Mouse (Mus musculus): ENCODE results near the gene 1700088E04Rik.

1700088E04Rik gene

DNA sequence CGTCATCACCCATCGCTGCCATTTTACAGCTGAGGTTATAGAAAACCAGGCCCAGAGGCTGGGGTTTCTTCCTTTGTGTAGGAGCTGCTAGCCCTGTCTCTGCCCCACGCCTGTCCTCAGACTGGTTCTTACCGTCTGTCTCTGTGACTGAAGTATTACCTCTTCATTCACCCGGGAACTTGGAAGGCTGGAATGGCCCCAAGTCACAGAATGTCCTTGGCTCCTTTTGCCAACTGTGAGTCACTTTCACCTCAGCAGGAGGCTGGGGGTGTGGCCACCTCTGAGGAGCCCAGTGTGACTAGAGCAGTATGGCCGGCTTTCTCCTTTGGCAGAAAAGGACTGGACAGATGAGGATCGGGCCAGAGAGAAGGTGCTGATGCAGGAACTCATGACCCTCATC, 9.6 kb downstream of the 1700088E04Rik start:
- peak; percentile 65 for DNase-seq (ENCODE audit: low read depth, low spot score)

DNA sequence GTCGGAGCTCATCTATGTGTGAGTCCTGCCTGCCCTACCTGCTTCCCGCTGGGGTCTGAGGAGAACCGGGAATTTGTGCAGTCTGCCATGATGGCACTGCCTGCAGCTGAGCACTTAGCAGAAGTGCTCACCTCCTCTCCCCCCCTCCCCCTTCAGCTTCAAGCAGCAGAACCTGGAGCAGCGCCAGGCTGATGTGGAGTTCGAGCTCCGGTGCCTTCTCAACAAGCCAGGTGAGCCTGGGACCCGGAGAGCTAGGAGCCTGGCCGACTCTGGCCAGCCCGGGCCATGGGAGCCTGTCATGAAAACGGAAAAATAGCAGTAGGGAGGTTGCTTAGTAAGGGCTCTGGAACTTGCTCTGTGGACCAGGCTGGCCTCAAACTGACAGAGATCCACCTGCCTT, 10.3 kb downstream of the 1700088E04Rik start:
- no peak for DNase-seq (ENCODE audit: low read depth, low spot score)

DNA sequence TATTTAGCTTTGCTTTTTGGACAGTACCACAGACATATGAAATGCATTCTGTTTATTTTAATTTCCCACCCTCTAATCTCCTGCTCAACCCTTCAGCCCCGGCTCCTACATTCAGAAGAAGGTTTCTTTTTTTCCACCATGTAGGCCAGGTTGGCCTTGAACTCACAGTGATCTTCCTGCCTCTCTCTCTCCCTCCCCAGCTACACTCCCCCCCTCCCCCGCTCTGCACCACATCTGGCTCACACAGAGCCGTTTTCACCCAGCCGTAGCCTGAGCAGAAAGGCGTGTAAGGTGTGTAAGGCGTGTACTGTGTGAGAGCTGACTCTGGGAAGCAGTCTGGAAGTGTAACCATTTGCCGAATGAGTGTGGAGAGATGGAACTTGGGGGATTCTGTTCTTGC, 11.7 kb downstream of the 1700088E04Rik start:
- DNase-seq (ENCODE audit: low read depth, low spot score) = no peak

DNA sequence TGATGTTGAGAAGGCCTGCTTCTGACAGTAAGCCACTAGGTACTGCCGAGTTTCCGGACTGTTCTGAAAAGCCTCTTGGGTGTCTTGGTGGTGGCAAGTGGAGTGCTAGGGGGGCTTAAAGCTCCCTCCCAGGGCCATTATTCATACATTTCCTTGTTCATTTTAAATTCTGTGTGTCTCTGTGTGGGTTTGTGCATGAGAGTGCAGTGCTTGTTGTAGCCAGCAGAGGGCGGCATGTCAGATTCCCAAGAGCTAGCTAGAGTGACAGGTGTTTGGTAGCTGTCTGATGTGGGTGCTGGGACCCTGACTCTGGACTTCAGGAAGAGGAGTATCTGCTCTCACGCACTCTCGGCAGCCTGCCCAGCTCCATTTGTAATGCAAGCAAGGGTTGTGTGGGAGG, 12.8 kb downstream of the 1700088E04Rik start:
- DNase-seq (ENCODE audit: low read depth, low spot score) = peak; percentile 84

DNA sequence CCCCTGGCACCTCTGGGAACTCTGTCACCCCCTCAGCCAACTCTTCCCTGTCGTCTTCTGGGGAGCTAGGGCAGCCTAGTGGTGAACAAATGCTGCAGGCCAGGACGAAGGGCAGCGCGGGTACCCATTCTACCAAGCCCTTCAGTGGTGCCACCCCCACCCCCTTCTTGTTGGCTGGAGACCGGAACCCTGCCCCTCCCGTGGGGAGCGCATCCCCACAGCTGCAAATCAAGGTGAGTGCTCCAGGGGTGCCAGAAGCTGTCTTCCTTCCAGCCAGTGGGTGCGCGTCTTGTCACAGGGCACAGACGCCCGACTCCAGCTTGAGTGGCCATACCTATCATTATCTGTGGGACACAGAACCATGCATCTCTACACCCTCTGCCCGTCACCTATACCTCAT, 14.0 kb downstream of the 1700088E04Rik start:
- no peak for DNase-seq (ENCODE audit: low read depth, low spot score)

DNA sequence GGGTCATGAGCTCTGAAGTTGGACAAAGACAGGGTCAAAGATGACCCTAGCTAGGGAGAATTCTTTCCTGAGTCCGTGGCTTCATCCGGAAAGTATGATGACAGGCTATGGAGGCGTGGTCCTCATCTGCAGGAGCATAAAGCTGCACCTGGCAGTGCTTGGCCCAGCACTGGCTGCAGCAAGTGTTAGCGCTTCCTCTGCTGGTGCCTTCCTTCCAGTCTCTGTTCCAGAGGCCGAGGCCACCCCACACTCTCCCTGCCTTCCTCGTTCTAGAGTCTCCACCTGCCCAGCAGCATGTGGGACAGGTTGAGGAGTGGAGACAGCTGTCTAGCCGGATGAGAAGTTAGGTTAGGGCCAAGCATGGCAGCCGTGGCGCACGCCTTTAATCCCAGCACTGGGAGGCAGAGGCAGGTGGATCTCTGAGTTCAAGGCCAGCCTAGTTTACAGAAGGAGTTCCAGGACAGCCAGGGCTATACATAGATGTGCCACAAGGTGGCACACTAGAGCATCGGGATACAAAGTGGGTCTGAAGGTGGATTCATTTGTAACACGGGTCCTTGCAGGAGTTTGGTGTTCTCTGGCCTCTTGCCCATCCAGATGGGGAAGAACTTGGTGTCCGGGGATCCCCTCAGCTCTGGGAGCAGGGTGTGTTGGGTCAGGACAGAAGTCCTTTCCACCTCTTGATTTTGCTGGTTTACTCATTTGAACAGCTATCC, 14.7 kb downstream of the 1700088E04Rik start:
- DNase-seq (ENCODE audit: low read depth, low spot score) = peak; percentile 94

DNA sequence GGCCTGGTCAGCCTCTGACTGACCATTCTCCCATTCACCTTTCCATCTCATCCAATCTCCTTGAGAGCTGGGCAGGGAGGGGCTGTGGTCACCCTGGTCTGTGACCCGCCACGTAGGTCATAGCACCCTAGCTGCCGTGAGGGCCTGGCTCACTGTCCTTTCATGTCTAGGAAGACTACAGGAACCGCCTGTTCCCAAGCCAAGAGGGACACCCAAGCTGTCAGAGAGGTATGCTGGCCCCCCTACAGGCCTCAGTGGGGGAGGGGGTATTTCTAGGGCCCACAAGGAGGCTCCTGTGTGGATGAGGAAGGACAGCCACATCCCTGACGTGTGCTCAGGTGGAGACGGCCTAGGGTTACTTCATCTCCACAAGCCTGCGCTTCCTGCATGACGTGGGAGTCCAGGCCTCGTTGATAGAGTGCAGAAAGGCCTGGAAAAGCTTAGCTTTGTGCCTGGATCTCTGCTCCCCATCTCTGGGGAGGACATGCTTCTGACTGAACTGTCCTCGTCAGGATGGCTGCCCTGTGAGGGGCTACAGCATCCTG, 16.6 kb downstream of the 1700088E04Rik start:
- DNase-seq (ENCODE audit: low read depth, low spot score) = no peak

DNA sequence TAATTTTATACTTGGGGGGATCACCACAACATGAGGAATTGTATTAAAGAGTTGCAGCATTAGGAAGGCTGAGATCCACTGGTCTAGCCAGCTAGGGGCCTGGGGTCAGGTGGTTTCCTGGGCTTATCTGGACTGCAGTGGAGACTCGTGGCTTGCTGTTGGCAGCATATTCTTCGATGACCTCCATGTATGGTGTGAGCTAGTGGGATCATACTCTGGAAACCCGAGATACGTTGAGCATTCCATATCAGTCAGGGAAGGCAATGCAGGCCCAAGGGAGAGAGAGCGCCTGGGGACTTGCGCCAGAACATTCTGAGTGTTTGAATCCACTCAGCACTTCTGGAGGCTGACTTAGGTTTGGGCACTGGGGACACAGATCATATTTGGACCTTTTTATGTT, 17.3 kb downstream of the 1700088E04Rik start:
- DNase-seq (ENCODE audit: low read depth, low spot score) = no peak

DNA sequence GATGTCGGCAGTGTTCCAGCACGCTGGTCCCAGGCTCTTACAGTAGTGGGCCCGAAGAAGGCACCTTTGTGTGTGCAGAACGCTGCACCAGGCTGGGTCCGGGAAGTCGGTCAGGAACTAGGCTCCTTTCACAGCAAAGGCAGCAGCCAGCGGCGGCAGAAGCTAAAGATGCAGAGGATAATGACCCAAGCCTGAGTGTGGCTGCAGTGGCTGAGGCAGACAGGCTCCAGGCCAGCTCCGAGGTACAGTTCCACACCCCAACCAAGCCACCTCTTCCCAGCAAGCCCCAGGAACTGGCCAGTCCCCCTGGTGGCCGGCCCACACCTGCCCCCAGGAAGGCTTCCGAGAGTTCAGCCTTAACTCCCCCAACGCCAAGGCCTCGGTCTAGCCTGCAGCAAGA, 18.5 kb downstream of the 1700088E04Rik start:
- no peak for DNase-seq (ENCODE audit: low read depth, low spot score)

DNA sequence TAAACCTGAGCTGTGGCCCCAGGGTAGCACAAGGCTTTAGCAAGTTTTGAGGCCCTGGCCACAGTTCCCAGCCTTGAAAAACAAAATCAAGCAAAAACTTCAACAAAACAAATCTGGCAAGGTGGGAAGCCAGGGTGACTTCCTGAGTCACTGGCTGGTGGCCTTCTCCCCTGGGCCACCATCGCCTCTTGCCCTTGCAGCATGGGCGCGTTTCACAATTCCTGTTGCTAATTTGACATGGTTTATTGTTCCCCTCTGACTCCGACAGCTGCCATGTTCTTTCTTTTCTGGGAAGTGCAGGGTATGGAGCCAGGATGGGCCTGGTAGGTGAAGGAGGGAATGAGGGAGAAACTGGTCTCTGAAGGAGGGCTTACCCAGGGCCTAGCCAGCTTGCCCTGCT, 18.9 kb downstream of the 1700088E04Rik start:
- DNase-seq (ENCODE audit: low read depth, low spot score) = no peak

DNA sequence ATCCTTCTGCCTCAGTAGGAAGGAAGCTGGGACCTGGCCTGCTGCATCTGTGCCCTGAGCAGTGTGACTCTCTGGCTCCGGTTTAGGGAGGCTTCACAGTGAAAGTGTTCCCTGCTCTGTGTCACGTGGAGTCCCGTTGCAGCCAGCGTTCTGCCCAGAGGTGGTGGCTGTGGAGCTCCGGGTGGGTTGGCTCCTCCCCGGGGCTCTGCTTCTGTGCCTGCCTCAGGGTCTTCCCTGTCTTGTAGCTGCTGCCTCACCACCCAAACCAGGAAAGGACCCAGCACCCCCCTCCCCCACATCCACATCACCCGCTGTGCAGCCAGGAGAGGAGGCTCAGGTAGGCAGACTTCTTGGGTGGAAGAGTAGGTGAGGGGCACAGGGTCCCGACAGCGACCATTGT, 21.6 kb downstream of the 1700088E04Rik start:
- no peak for DNase-seq (ENCODE audit: low read depth, low spot score)

DNA sequence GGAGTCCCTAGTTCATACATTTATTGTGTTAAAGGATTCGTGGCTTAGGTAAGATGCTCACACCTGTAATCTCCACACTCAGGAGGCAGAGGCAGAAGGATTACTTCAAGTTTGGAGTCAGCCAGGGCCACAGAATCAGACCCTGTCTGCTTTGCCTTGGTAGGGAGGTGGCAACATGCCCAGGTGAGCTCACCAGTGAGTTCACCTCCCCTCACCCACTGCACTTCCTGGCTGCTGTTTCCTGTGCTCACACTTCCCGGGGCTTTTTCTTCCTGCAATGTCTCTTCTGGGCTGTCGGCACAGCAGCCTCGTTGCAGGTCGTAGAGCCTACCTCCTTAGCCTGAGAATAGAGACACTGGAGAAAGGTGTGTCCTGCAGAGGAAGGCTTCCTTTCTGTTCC, 25.8 kb downstream of the 1700088E04Rik start:
- DNase-seq (ENCODE audit: low read depth, low spot score) = no peak

DNA sequence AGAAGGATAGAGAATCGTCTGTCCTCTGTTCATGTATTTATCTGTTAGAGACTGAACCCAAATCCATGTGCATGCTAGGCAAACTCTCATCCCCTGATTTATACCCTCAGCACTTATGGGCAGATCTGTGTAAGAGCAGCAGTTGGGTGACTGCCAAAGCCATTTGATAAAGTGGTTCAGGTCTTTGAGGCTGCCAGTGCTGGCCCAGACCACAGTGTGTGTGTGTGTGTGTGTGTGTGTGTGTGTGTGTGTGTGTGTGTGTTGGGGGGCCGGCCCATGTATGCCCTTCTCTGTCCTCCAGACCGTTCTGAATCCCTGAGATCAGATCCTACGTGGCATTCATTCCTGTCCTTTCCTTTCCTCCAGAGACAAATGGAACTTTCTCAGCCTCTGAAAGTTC, 29.3 kb downstream of the 1700088E04Rik start:
- no peak for DNase-seq (ENCODE audit: low read depth, low spot score)

DNA sequence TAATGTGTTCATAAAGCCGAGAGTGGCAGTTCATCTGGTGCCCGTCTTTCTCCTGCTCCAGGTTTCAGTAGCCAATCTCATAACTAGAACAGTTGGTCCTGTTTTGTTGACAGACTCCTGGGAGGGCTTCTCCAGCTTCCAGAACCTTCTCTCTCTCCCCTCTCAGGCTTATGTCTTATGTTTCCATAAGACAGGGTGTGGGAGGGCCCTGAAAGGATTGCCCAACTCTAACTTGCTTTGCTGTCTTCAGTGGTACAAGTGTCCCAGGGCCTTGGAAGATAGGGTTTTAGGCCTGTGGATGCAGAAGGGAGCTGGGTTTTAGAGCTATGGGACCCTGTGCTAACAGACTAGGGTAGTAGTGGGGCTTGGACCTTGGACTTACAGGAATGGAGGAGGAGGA, 30.5 kb downstream of the 1700088E04Rik start:
- no peak for DNase-seq (ENCODE audit: low read depth, low spot score)

DNA sequence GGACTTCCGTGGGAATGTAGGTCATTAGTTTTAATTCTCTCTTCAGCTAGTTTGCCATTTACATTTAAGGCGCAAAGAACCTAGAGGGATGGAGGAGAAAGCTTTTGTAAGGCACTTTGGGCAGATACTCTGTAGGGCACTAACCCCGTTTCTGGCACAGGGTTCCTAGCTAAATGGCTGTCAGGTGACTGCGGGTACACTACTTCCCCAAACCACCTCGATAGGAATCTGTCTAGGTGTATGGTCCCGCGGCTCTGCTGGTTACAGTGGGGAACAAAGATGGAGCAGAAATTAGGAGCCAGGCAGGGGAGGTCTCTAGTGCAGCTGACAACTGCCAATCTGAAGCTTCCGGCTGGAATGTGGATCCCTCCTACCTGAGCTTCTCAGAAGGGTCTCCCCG, 31.0 kb downstream of the 1700088E04Rik start:
- no peak for DNase-seq (ENCODE audit: low read depth, low spot score)

DNA sequence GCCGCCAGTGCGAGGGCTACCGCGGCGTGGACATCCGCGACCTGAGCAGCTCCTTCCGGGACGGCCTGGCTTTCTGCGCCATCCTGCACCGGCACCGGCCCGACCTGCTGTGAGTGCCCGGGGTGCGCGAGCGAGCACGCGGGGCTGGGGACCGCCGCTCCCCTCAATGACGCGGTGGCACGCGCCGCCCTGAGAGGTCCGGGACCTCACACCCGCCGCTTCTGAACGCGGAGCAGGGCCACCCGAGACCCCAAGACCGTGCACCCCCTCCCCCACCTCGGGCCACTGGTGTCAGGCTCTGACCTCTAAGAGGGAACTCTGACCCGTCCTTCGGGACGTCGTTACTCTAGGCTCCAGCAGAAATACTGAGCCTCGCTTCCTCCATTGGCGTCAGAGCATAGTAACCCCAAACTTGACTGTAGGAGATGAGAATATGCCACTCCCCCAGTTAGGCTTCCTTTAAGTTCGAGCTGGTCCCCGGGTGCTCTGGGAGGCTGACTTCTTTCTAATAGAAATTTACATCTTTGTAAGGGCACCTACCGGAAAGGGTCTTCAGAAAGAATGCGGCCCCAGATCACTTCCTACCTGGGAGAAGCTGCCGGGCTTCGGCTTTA, 31.6 kb downstream of the 1700088E04Rik start:
- DNase-seq (ENCODE audit: low read depth, low spot score) = peak; percentile 31

DNA sequence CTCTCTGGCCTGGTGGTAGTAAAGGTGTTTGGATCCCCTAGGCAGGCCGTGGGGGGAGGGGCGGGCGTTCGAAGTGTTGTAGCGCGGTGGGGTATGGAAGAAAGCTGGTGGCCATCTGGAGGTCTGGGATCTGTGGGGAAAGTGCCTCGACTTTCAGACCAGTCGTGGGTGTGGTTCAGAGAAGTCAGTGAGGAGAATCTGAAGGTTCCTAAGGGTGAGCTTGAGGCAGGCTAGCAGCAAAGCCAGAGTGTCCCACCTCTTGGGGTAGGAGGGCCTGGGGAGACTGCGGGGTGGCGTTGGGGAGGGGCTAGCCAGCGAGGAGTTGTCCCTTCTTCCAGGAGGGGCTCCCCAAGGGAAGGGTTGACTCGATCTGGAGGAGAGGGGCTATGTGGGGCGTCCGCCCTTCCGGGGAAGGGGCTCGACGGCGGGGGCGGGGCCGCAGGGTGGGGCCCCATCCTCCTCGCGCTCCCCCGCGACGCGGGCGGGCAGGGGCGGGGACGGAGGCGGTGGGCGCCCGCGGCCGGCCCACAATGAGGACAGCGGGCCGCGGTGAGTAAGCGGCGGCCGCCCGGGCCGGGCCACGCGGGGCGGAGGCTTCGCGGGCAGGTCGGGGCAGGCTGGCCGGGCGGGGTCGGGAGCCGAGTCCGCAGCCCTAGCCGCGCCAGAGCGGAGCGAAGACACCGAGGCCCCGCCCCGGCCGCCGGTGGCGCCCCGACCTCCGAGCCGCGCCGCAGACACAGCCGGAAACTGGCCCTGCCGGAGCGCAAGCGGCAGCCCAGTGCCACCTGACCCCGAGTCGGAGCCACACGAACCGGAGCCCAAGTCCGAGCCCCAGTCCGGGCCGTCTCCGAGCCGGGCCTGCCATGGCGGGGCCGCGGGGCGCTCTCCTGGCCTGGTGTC, 32.4 kb downstream of the 1700088E04Rik start, which contains the start of gene Micall1:
TSS of gene Micall1 (plus strand) at position 478 of the 900 bp plus-strand sequence.
- peak; percentile 50 for DNase-seq (ENCODE audit: low read depth, low spot score)

DNA sequence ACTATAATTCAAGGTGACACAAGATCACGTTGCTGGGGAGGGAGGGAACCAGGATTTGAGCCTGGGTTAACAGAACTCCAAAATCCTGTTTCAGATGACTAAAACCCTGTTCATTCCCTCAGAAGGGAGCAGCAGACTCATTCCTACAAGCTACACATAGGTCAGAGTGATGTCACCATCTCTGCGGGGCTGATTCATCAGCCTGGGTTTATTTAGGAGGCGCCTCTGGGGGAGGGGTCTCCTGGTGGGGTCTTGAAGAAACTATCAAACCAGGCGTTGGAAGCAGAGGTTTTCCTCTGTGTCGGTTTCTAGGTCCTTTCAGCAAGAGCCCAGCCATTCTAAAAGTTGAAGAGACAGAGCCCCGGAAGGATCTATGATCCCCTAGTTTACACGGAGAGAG, 33.1 kb downstream of the 1700088E04Rik start:
- DNase-seq (ENCODE audit: low read depth, low spot score) = no peak

DNA sequence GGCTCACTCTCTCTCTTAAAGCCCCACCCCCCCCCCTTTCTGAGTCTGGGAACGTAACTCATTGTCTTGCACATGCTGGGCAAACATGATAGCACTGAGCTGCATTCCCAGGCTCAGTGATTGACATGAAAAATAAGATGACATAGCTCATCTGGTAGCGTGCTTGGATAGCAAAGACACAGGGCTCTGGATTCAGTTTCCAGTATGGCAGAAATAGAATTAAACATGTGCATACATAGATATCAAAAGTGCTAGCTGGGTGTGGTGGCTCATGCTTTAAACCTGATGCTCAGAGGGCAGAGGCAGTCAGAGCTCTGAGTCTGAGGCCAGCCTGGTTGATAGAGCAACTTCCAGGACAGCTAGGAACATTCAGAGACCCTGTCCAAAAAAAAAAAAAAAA, 35.2 kb downstream of the 1700088E04Rik start:
- DNase-seq (ENCODE audit: low read depth, low spot score) = no peak

DNA sequence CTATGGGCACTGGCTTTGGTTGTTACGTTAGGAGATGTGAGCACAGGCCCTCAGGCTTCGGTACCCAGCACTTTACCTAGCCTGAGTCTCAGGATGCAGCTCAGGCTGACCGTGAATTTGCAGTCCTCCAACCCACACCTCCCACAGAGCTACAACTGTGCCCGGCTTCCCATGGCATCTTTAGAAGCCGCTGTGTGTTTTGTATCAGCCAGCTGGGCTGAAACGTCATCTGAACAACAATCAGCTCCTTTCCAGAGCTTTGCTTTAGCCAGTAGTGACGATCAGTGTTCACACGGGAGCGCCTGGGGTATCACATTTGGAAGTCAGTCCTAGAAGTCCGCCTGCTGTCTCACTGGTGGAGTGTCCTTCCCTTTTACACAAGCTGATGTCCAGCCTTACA, 37.8 kb downstream of the 1700088E04Rik start:
- DNase-seq (ENCODE audit: low read depth, low spot score) = no peak

DNA sequence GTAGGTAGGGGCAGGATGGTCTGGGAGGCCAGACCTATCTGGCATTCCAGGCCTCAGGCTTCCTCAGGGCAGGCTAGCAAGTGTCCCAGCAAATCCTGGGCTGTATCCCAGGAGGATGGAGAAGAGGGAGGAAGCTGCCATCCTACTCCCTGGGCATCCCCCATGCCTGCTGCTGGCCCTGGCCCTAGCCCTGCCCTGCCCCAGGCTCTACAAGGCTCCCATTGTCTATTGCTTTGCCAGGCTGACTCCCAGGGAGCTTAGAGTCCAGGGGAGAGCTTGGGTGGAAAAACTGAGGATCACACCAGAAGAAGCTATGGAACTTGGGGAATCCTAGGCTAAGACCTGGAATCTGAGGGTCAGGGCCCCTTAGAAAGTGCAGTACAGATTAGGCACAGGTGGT, 39.5 kb downstream of the 1700088E04Rik start:
- DNase-seq (ENCODE audit: low read depth, low spot score) = no peak

DNA sequence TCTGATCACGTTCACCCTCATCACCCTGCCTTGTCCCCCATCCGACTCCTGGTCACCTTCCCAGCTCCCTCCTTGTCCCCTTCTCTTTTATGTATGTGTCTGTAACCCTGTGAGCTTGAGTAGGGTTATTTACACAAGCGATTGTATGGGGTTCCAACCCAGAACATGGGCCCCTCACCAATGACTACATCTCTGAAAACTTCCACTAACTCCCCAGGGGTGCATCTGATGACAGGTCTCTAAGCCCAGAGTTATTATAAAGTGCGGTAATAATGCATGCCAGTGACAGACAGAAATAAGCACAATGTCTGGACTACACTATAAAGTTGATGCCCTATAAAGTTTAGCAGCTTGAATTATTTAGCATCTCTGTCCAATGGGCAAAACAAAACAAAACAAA, 40.7 kb downstream of the 1700088E04Rik start:
- DNase-seq (ENCODE audit: low read depth, low spot score) = no peak

All from ZHBTc4 (cell line).